Mouse (Mus musculus): ENCODE results near the gene Ube2o. TPM values are rescaled to one million over a fixed set of nuclear protein-coding genes. Genes with fewer than 3 reads are reported as not detected.

Ube2o gene
- polyA plus RNA-seq, 1 experiment from 2014 or later = 11.2 TPM

DNA sequence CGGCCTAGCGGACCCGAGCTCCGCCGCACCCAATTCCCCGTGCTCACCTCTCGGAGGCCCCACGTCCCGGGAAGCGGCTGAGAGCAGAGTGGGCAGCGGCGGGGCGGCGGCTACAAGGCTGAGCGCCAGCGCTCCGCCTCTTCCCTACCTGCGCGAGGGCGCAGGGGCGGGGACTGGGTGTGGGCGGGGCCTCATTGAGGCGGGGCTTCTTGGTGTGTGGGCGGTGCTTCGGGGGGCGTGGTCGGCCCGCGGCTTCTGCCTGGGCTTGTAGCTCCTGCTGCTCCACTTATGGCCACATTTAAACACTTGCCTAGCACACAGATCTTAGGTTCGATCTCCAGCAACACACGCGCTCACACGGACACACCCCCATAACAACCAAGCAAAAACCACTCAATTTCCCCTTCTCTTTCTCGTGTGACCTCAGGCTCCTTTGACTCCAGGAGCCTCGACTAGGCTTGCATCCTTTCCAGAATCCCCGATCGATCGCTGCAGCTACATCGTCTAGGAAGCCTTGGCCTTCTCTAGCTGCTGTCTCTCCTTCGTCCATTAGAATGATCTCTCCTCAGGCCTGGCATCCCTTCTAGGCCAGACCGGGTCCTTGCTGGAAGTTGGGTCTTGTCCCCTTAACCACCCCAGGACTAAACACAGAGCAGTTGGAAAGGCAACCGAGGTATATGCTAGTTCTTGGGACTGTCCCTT lies 43.0 kb upstream of the Ube2o start:
- Histone ChIP-seq H3K4me2 (replicated peaks; ENCODE audit: low read depth, low read length) (peak overlapping the region; percentile 92), H3K27me3 (ENCODE audit: control insufficient read depth, insufficient read depth, low read length) (no peaks in the 10 kb centered on the region; the same call in 1 of the 2 replicates), H3K9ac (ENCODE audit: low read depth, low read length) (peak overlapping the region; percentile 78), H3K9me3 (ENCODE audit: control insufficient read depth, low read length) (no peaks in the 10 kb centered on the region), H3K36me3 (ENCODE audit: control insufficient read depth, insufficient read depth, low read length) (no peaks in the 10 kb centered on the region), H3K4me3 (ENCODE audit: low read length) (peak overlapping the region; percentile 73), H3K4me1 (ENCODE audit: control insufficient read depth, insufficient read depth, low read length) (peaks cover 41% of the 10 kb centered on the region), H3K27ac (ENCODE audit: low read depth, low read length) (no peak overlapping the region)
- ATAC-seq (ENCODE audit: low FRiP score, low TSS enrichment) = peak; percentile 41
- 14% methylated on average over 34 of the region's 42 CpGs for WGBS

DNA sequence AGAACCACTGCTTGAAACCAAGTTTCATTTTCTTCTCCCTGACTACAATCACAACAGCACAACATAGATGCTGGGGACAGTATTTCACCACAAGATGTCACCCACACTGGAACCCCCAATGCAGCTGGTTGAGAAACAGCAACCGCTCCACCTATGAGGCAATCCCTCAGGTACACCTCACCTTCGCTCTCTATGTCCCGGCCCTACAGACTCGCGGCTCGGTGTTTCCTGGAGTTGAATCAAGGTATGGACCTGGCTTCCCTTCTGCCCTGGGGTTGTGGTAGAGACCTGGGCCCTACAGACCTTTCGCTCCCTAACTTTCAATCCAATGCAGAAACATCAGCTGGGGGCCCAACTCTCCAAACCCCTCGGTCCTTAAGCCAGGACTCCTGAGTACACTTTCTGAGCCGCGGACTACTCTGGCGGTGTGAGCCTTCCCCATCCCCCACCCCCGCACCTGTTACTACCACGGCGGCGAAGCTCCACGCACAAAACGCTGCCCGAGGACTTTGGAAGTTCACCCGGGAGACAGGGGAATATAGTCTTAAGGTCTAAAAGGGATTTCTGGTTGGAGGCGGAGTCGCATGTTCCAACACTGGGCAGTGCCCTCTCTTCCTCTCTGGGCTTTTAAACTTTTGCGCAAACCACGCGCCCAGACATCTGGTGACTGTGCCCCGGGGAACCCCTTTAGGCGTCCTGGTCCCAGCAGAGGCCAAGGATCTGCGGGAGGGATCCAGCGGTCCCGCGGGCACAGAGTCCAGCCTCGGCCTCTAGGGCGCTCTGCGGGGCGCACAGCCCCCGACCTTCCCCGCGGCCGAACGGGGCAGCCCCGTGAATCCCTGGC lies 42.3 kb upstream of the Ube2o start:
- ATAC-seq (ENCODE audit: low FRiP score, low TSS enrichment) = peak; percentile 14; the same call in 1 of the 2 replicates
- Histone ChIP-seq H3K4me3 (ENCODE audit: low read length) (peak overlapping the region; percentile 73), H3K9ac (ENCODE audit: low read depth, low read length) (peak overlapping the region; percentile 78), H3K4me2 (replicated peaks; ENCODE audit: low read depth, low read length) (peak overlapping the region; percentile 92), H3K4me1 (ENCODE audit: control insufficient read depth, insufficient read depth, low read length) (peaks cover 45% of the 10 kb centered on the region), H3K27ac (ENCODE audit: low read depth, low read length) (no peak overlapping the region), H3K9me3 (ENCODE audit: control insufficient read depth, low read length) (no peaks in the 10 kb centered on the region), H3K36me3 (ENCODE audit: control insufficient read depth, insufficient read depth, low read length) (no peaks in the 10 kb centered on the region), H3K27me3 (ENCODE audit: control insufficient read depth, insufficient read depth, low read length) (no peaks in the 10 kb centered on the region; the same call in 1 of the 2 replicates)
- 4% methylated on average over 40 of the region's 40 CpGs for WGBS

DNA sequence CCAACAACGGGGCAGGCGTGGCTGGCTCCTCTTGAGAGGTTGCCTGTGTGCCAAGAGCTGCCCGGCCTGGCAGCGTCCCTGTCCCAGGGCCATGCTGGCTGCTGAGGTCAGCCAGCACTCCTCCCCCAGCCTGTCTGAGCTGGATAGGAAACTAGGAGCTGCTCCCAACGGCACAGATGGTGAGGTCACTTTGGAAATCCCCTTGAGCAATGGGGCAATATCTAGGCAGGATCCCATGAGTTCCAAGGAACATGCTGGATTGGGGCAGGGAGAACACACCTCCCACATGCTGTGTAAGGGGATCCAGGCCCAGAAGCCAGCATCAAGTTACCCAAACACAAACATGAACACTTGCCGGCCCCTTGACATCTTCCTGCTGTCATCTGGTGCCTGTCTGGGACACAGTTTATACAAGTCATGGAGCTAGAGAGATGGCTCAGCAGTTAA lies 40.0 kb upstream of the Ube2o start:
- 15% methylated on average over 6 of the region's 6 CpGs for WGBS
- H3K4me2 ChIP-seq (replicated peaks; ENCODE audit: low read depth, low read length) = peak overlapping the region; percentile 27
- H3K4me1 ChIP-seq (ENCODE audit: control insufficient read depth, insufficient read depth, low read length) = peaks cover 48% of the 10 kb centered on the region

DNA sequence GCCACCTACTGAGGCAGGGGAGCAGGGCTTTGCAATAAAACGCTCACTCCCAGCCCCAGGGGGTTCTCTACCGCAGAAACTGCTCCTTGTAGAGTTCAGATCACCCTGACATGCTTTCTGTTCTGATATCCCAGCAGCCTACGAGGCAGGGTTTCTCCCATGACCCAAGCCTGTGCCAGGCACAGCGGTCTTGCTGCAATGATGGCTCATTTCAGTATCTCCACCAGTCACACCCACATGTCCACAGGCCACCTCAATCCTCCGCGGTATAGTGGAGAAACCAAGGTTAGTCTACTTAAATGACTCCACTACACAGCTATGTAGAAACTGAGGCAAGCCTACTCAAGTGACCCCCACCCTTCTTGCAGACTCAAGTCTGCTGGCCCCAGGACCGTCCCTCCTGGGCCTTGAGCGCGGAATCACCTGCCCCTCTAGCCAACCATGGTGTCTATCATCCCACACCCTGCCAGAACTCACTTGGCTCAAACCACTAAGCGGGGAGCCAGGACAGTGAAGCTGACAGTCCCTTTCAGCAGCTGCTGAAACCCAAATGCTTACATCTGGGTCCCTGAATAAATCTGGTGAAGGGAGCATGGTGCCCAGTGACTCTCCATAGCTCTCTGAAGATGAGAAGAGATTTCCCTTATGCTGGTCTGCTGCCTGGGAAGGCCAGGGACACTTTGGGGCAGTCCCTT lies 39.5 kb upstream of the Ube2o start:
- Histone ChIP-seq H3K9ac (ENCODE audit: low read depth, low read length) (no peak overlapping the region), H3K4me1 (ENCODE audit: control insufficient read depth, insufficient read depth, low read length) (peaks cover 53% of the 10 kb centered on the region)
- no peak for ATAC-seq (ENCODE audit: low FRiP score, low TSS enrichment)

More for the DNA sequence above, 40.0 kb upstream of the Ube2o start:
- no peak overlapping the region for H3K9ac ChIP-seq (ENCODE audit: low read depth, low read length)
- H3K27me3 ChIP-seq (ENCODE audit: control insufficient read depth, insufficient read depth, low read length) = no peaks in the 10 kb centered on the region; the same call in 1 of the 2 replicates
- ATAC-seq (ENCODE audit: low FRiP score, low TSS enrichment) = peak; percentile 74
- H3K9me3 ChIP-seq (ENCODE audit: control insufficient read depth, low read length) = no peaks in the 10 kb centered on the region
- H3K36me3 ChIP-seq (ENCODE audit: control insufficient read depth, insufficient read depth, low read length) = no peaks in the 10 kb centered on the region
- peak overlapping the region; percentile 69 for H3K27ac ChIP-seq (ENCODE audit: low read depth, low read length)
- no peak overlapping the region for H3K4me3 ChIP-seq (ENCODE audit: low read length)

DNA sequence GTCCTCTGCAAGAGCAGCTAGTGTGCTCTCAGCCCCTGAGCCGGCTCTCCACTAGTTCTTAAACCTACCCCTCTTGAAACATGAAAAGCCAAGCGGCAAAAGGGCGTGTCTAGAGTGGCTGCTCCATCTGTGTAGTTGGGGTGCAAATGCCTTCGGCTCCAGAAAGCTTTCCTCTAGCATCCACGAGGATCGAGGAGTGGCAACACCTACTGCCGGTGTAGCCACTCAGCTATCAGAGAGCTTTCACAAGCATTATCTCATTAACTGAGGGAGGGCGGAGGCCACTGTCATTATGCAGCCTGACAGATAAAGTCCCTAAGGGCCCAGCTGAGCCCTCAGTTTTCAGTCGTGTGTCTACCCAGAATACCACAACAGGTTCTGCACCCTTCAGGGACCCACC lies 38.8 kb upstream of the Ube2o start:
- WGBS = 32% methylated on average over 9 of the region's 9 CpGs
- no peaks in the 10 kb centered on the region for H3K9me3 ChIP-seq (ENCODE audit: control insufficient read depth, low read length)
- no peaks in the 10 kb centered on the region; the same call in 1 of the 2 replicates for H3K27me3 ChIP-seq (ENCODE audit: control insufficient read depth, insufficient read depth, low read length)
- no peak overlapping the region for H3K4me2 ChIP-seq (replicated peaks; ENCODE audit: low read depth, low read length)
- ATAC-seq (ENCODE audit: low FRiP score, low TSS enrichment) = no peak
- no peaks in the 10 kb centered on the region for H3K36me3 ChIP-seq (ENCODE audit: control insufficient read depth, insufficient read depth, low read length)
- no peak overlapping the region for H3K27ac ChIP-seq (ENCODE audit: low read depth, low read length)
- H3K9ac ChIP-seq (ENCODE audit: low read depth, low read length) = no peak overlapping the region
- no peak overlapping the region for H3K4me3 ChIP-seq (ENCODE audit: low read length)
- peaks cover 59% of the 10 kb centered on the region for H3K4me1 ChIP-seq (ENCODE audit: control insufficient read depth, insufficient read depth, low read length)

More for the DNA sequence above, 39.5 kb upstream of the Ube2o start:
- H3K9me3 ChIP-seq (ENCODE audit: control insufficient read depth, low read length) = no peaks in the 10 kb centered on the region
- H3K27ac ChIP-seq (ENCODE audit: low read depth, low read length) = peak overlapping the region; percentile 69
- H3K27me3 ChIP-seq (ENCODE audit: control insufficient read depth, insufficient read depth, low read length) = no peaks in the 10 kb centered on the region; the same call in 1 of the 2 replicates
- WGBS = 72% methylated on average over 10 of the region's 10 CpGs
- H3K4me2 ChIP-seq (replicated peaks; ENCODE audit: low read depth, low read length) = peak overlapping the region; percentile 27
- H3K4me3 ChIP-seq (ENCODE audit: low read length) = no peak overlapping the region
- no peaks in the 10 kb centered on the region for H3K36me3 ChIP-seq (ENCODE audit: control insufficient read depth, insufficient read depth, low read length)

DNA sequence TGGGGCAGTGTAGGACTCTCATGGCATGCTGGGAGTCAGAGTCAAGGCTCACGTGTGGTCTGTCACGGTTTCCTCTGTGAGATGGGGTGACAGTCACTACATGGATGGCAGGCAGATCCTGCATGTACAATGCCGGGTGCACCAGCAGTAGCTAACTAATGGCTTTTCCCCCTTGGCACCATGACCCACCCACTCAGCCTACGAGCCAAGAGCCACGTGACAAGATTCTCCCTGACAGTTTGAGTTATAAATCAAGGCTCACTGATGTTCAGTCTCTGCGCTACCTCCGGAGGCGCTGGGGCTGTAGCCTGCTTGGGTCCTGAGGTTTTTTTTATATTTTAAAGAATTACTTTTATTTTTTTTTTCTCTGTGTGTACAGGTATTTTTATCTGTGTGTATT lies 38.3 kb upstream of the Ube2o start:
- Histone ChIP-seq H3K27me3 (ENCODE audit: control insufficient read depth, insufficient read depth, low read length) (no peaks in the 10 kb centered on the region; the same call in 1 of the 2 replicates), H3K9me3 (ENCODE audit: control insufficient read depth, low read length) (no peaks in the 10 kb centered on the region), H3K4me1 (ENCODE audit: control insufficient read depth, insufficient read depth, low read length) (peaks cover 59% of the 10 kb centered on the region), H3K27ac (ENCODE audit: low read depth, low read length) (no peak overlapping the region), H3K36me3 (ENCODE audit: control insufficient read depth, insufficient read depth, low read length) (no peaks in the 10 kb centered on the region), H3K4me2 (replicated peaks; ENCODE audit: low read depth, low read length) (no peak overlapping the region), H3K9ac (ENCODE audit: low read depth, low read length) (no peak overlapping the region), H3K4me3 (ENCODE audit: low read length) (no peak overlapping the region)
- ATAC-seq (ENCODE audit: low FRiP score, low TSS enrichment) = no peak
- WGBS = 41% methylated on average over 8 of the region's 8 CpGs

DNA sequence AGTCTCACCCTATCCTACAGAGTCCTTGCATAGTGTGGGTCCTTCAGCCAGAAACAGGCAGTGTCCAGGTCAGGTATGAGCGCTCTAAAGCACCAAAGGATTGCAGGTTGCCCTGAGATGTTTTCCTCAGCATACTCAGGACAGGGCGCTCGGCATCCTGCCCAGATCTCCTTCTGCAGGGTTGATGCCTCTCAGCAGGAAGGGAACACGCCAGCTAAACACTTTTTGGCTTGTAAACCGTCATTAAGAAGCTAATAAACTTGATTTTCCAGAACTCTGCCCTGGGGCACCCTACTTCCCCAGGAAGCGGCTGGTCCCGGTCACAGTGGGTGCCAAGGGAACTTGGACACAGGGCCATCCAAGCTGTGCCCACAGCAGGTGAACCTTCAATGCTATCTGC lies 37.9 kb upstream of the Ube2o start:
- no peaks in the 10 kb centered on the region for H3K9me3 ChIP-seq (ENCODE audit: control insufficient read depth, low read length)
- H3K27me3 ChIP-seq (ENCODE audit: control insufficient read depth, insufficient read depth, low read length) = no peaks in the 10 kb centered on the region; the same call in 1 of the 2 replicates
- no peak overlapping the region for H3K9ac ChIP-seq (ENCODE audit: low read depth, low read length)
- no peak overlapping the region for H3K27ac ChIP-seq (ENCODE audit: low read depth, low read length)
- ATAC-seq (ENCODE audit: low FRiP score, low TSS enrichment) = no peak
- peaks cover 59% of the 10 kb centered on the region for H3K4me1 ChIP-seq (ENCODE audit: control insufficient read depth, insufficient read depth, low read length)
- WGBS = 77% methylated on average over 7 of the region's 7 CpGs
- no peak overlapping the region for H3K4me2 ChIP-seq (replicated peaks; ENCODE audit: low read depth, low read length)
- H3K36me3 ChIP-seq (ENCODE audit: control insufficient read depth, insufficient read depth, low read length) = no peaks in the 10 kb centered on the region
- no peak overlapping the region for H3K4me3 ChIP-seq (ENCODE audit: low read length)

DNA sequence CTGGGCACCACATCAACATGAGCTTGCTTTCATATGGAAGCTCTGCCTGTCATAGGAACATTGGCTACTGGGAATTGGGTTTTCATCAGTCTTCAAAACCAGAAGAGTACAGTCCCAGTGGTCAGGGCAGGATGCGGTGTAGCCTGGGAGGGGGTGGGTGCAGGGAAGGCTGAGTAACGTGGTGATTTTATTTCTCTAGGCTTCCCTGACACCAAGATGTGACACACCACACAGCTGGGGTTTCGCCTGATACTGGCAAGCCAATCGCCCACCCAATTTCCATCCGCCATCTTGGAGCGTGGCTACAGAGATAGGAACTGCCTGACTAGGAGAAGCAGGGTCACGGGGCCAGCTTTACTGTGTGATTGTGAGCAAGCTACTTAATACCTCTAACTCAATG lies 37.4 kb upstream of the Ube2o start:
- H3K9ac ChIP-seq (ENCODE audit: low read depth, low read length) = no peak overlapping the region
- ATAC-seq (ENCODE audit: low FRiP score, low TSS enrichment) = no peak
- 89% methylated on average over 7 of the region's 7 CpGs for WGBS
- no peak overlapping the region for H3K4me2 ChIP-seq (replicated peaks; ENCODE audit: low read depth, low read length)
- H3K27me3 ChIP-seq (ENCODE audit: control insufficient read depth, insufficient read depth, low read length) = no peaks in the 10 kb centered on the region; the same call in 1 of the 2 replicates
- no peaks in the 10 kb centered on the region for H3K36me3 ChIP-seq (ENCODE audit: control insufficient read depth, insufficient read depth, low read length)
- no peak overlapping the region for H3K27ac ChIP-seq (ENCODE audit: low read depth, low read length)
- no peaks in the 10 kb centered on the region for H3K9me3 ChIP-seq (ENCODE audit: control insufficient read depth, low read length)
- H3K4me1 ChIP-seq (ENCODE audit: control insufficient read depth, insufficient read depth, low read length) = peaks cover 59% of the 10 kb centered on the region
- no peak overlapping the region for H3K4me3 ChIP-seq (ENCODE audit: low read length)

All from kidney, embryonic 14.5 days (tissue).